Comparison of ENCODE assay signal across 17 mouse cellular contexts in the genomic region with DNA sequence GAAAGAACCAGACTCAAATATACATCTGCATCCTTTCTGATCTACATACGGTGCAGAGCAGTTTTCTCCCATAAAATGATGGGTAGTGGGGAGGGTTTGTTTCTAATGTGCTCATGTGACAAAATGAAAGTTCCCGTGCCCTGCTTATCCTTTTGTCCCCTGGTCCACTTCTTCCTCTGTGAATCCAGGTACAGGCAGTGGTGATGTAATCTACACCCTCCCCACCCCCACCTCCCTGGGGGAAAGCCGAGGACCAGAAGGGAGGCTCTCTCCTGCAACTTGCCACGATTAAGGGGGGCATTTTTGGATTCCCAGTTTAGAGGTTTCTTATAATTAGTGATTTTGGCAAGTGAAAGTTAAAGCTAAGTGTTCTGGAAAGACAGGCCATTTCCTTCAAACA.
"Had no signal": no experiment of that assay in that cellular context is flagged by ENCODE, and none has a peak within 500 bp of the region (broad histone marks: within the 10 kb centered on the region; RNA-seq: fewer than 3 reads in every experiment).

No protein-coding gene starts in this region.

- H3K9me3 ChIP-seq: liver, embryonic 12.5 days; liver, embryonic 15.5 days; neural tube, embryonic 13.5 days; stomach, embryonic 15.5 days had no signal

- H3K9ac ChIP-seq: liver, embryonic 12.5 days; liver, embryonic 15.5 days; lung, embryonic 14.5 days; neural tube, embryonic 13.5 days; stomach, embryonic 15.5 days had no signal

- H3K4me3 ChIP-seq: liver, embryonic 12.5 days; liver, embryonic 15.5 days; myocyte; neural tube, embryonic 13.5 days; stomach, embryonic 15.5 days had no signal

- H3K36me3 ChIP-seq: liver, embryonic 12.5 days; liver, embryonic 15.5 days; neural tube, embryonic 13.5 days; stomach, embryonic 15.5 days had no signal

- H3K4me2 ChIP-seq: liver, embryonic 12.5 days; liver, embryonic 15.5 days; lung, embryonic 14.5 days; neural tube, embryonic 13.5 days; stomach, embryonic 15.5 days had no signal

- ATAC-seq: intestine, postnatal 0 days; liver, embryonic 12.5 days; lung, postnatal 0 days had no signal

- H3K4me1 ChIP-seq: liver, embryonic 12.5 days; liver, embryonic 15.5 days had no signal

- DNase-seq: kidney, adult 2 months; kidney, postnatal 25 days; lung, embryonic 14.5 days; midbrain, embryonic 14.5 days; retina, postnatal 1 day; right cerebral cortex, postnatal 25 days; spleen, adult 18-20 months; thymus, postnatal 25 days had no signal

- H3K27ac ChIP-seq: kidney, postnatal 0 days; liver, embryonic 12.5 days; liver, embryonic 15.5 days; macrophage; neural tube, embryonic 13.5 days; stomach, embryonic 15.5 days had no signal

- H3K27me3 ChIP-seq: neural tube, embryonic 13.5 days; stomach, embryonic 15.5 days had no signal
